Mouse (Mus musculus) heart, adult 10 weeks (tissue): ENCODE measurements around the gene Osbpl6. TPM values are rescaled to one million over a fixed set of nuclear protein-coding genes. Genes with fewer than 3 reads are reported as not detected.

Source experiments
- polyA plus RNA-seq: library from polyadenylated mRNA; stranded (reverse); fragments of 350-450 nt; fragmentation: Illumina TruSeq; extraction: RNeasy Lipid Tissue Mini Kit (QIAGEN cat#74804); gene quantifications from one replicate; pipeline ENCODE4 v1.2.3, GENCODE M21; 2014; ENCODE audit warnings: low read depth, low replicate concordance

Osbpl6 gene
- polyA plus RNA-seq, result 15.7 TPM

DNA sequence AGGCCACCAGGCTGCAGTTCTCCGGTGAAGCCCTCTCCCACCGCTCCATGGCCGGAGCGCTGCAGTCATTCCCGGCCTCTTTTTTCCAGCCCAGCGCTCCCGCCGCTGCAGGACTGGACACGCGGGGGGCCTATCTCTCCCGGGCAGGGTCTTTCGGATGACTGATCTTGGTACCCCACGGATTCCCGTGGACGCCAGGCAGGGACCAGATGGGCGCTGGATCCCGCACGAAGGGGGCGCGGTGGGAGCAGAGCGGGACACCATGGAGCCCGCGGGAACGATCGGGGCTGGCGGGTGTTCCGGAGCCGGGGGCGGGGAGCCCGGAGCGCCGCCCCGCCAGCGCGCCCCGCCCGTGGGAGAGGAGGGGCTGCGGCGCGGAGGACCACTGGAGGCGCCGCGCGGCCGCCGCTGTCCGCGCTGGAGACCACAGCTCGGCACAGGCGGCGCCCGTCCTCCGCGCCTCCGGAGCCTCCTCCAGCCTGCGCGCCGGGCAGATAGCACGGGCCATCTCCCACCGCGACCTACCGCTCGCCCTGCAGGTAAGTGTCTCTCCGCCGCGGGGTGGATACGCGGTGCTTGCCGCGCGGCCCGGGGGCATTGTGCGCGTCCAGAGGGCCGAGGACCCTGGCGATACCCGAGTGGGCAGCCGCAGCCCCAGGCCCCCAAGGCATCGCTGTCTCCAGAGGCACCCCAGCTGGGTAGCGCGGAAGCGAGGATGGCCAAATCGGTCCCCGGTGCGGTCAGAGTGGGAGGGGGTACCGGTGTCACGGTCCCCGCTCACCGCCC is at the start of gene Osbpl6:
TSS of gene Osbpl6 (plus strand) at position 358 of the 786 bp plus-strand sequence.

DNA sequence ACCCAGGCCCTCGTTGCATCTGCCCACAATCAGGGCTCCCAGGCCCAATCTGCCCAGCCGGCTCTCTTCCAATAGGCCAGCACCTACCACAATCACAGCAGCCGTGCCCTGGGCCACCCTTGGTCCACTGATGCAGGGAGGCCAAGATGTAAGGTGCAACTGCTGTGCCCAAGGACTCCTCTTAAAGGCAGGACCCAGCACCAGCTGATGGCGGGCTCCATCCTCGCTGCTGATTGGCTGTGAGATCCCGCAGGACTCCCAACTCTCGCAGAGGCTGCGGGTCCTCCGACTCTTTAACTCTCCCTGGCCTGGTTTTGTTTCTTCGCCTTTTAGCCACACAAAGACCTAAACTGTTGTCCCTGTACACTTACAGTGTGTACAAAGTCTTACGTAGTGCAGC is 46.1 kb upstream of the Osbpl6 start, which contains the start of gene Cyct:
TSS of gene Cyct (minus strand) at position 225 of the 400 bp plus-strand sequence.

DNA sequence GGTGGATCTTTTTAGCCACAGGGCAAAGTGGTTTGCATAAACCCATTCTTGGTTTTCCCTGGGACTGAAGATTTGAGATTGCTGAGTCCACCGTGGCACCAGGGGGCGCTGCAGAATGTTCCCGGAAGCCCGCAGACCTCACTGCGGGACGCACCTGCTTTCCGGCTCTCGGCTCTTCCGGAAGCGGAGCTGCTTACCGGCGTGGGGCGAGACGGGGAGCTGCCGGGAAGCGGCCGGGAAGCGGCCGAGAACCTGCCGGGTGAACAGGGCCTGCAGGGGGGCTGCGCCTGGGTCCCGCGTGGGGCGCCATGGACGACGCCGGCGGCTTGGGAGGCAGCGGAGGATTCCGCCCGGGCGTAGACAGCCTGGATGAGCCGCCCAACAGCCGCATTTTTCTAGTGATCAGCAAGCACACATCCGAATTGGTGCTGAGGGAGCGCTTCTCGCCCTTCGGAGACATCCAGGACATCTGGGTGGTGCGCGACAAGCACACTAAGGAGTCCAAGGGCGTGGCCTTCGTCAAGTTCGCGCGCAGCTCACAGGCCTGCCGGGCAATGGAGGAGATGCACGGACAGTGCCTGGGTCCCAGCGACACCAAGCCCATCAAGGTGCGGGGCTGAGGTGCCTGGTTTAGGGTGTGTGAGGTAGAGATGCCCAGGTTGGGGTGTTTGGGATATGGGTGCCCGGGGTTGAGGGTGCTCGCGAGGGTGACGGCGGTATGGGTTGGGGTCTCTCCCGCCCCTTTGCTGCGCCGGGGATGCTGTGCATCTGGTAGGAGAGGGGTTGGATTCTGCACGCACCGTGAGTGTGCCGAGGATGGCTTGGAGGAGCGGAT is 36.3 kb upstream of the Osbpl6 start, which contains the start of gene Rbm45:
TSS of gene Rbm45 (plus strand) at position 164 of the 835 bp plus-strand sequence.

DNA sequence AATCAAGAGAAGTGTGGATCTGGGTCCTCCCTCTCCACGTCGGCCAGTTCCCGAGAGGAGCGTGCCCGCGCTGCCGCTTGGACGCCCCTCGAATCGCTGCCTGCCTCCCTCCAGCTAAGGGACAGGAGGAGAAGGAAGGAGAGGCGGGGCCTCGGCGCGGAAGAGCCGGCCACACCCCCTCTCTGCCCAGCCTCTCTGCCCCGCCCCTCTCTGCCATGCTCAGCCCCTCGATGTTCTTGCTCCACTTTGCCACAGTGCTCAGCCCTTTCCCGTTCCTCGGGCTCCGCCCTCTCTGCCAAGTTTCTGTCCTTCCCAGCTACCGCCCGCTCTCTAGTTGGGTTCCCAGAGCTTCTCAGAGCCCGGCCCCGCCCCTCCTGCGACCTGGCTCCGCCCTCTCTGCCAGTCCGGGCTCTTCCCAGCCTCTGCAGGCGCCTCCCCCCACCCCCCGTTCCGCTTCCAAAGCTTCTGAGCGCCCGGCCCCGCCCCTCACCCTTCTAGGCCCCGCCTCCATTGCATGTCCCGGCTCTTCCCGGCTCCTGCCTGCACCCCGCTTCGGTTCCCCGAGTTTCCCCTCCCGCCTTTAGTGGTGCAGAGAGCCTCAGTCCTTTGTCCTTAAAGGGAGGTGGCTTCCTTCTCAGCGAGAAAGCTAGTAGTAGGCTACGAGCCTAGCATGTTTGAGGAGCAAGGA is 241.7 kb downstream of the Osbpl6 start, which contains the start of the genes Prkra and Pjvk:
TSS of gene Prkra (minus strand) at position 133 of the 688 bp plus-strand sequence.
TSS of gene Pjvk (plus strand) at position 594 of the 688 bp plus-strand sequence.

Other genes with a start within 250 kb of the Osbpl6 start
- 0.99 TPM for gene Pde11a, start 67.7 kb upstream of the Osbpl6 start, polyA plus RNA-seq
- not detected for gene Cyct, start 46.1 kb upstream of the Osbpl6 start, polyA plus RNA-seq
- 16.7 TPM for gene Rbm45, start 36.5 kb upstream of the Osbpl6 start, polyA plus RNA-seq
- 19.2 TPM for gene Prkra, start 241.5 kb downstream of the Osbpl6 start, polyA plus RNA-seq
- not detected for gene Pjvk, start 242.0 kb downstream of the Osbpl6 start, polyA plus RNA-seq